7 mouse cellular contexts compared by ENCODE assay signal in genomic region chr5:137350205-137351057, GRCm38 (mm10). TPM values are rescaled to one million over a fixed set of nuclear protein-coding genes. Genes with fewer than 3 reads are reported as not detected.
A peak's percentile ranks its signal among the peaks of the same experiment; 100 is the strongest.
DNase-seq lines count a peak whose midpoint lies in the region; ATAC-seq and TF ChIP-seq lines count a peak whose summit lies in the region.

No protein-coding gene starts in this region.

- peak; percentile 59 for ATAC-seq in forebrain, embryonic 12.5 days (ENCODE audit: low FRiP score)
- ATAC-seq in limb, embryonic 15.5 days (ENCODE audit: insufficient number of reproducible peaks, low FRiP score, low TSS enrichment, low read depth) = peak; percentile 78
- ATAC-seq in stomach, embryonic 16.5 days (ENCODE audit: insufficient read depth, low FRiP score) = peak; percentile 52

- peak overlapping the region; percentile 88 for H3K9ac ChIP-seq in forebrain, embryonic 12.5 days
- peak overlapping the region; percentile 87 for H3K9ac ChIP-seq in limb, embryonic 15.5 days
- peak overlapping the region; percentile 96 for H3K9ac ChIP-seq in stomach, embryonic 16.5 days (ENCODE audit: low read length)

- H3K4me1 ChIP-seq in spleen, adult 2 months (ENCODE audit: control insufficient read depth, insufficient read depth, insufficient read length) = peaks cover under 1% of the 10 kb centered on the region
- H3K4me1 ChIP-seq in forebrain, embryonic 12.5 days = peaks cover 55% of the 10 kb centered on the region
- peaks cover 56% of the 10 kb centered on the region for H3K4me1 ChIP-seq in limb, embryonic 15.5 days
- H3K4me1 ChIP-seq in stomach, embryonic 16.5 days (ENCODE audit: control insufficient read depth, insufficient read depth, low read length) = peaks cover 35% of the 10 kb centered on the region

- peak overlapping the region; percentile 79 for H3K27ac ChIP-seq in spleen, adult 2 months (ENCODE audit: insufficient read depth, low read length)
- peak overlapping the region; percentile 86 for H3K27ac ChIP-seq in forebrain, embryonic 12.5 days
- peak overlapping the region; percentile 99 for H3K27ac ChIP-seq in limb, embryonic 15.5 days
- peak overlapping the region; percentile 98 for H3K27ac ChIP-seq in stomach, embryonic 16.5 days (ENCODE audit: low read length)

- no peak for DNase-seq in spleen, adult 2 months (ENCODE audit: low read depth in 1 of 2, low spot score in 2 of 2)
- DNase-seq in spleen, postnatal 14 days (ENCODE audit: low spot score in 2 of 2) = no peak
- no peak for DNase-seq in cerebellum, adult 11 months
- no peak for DNase-seq in cerebellum, adult 9-10 months

- WGBS in spleen, adult 2 months = 9% methylated on average over 46 of the region's 55 CpGs
- WGBS in forebrain, embryonic 12.5 days = 1% methylated on average over 55 of the region's 55 CpGs
- under 1% methylated on average over 55 of the region's 55 CpGs for WGBS in limb, embryonic 15.5 days
- WGBS in stomach, embryonic 16.5 days = under 1% methylated on average over 55 of the region's 55 CpGs

- H3K27me3 ChIP-seq in spleen, adult 2 months (ENCODE audit: control insufficient read depth, insufficient read depth, low read length) = peaks cover 9% of the 10 kb centered on the region
- peaks cover 6% of the 10 kb centered on the region; the same call in 1 of the 2 replicates for H3K27me3 ChIP-seq in forebrain, embryonic 12.5 days
- H3K27me3 ChIP-seq in limb, embryonic 15.5 days = no peaks in the 10 kb centered on the region
- no peaks in the 10 kb centered on the region for H3K27me3 ChIP-seq in stomach, embryonic 16.5 days (ENCODE audit: control insufficient read depth, insufficient read depth, low read length)

- no peak for TF ChIP-seq CTCF in spleen, adult 2 months (IDR thresholded peaks at IDR 0.05; ENCODE audit: extremely low read depth, insufficient read depth, insufficient read length, insufficient replicate concordance)

- H3K4me2 ChIP-seq in forebrain, embryonic 12.5 days = peak overlapping the region; percentile 73
- H3K4me2 ChIP-seq in limb, embryonic 15.5 days = peak overlapping the region; percentile 83
- H3K4me2 ChIP-seq in stomach, embryonic 16.5 days (ENCODE audit: low read depth, low read length) = peak overlapping the region; percentile 89

- H3K4me3 ChIP-seq in spleen, adult 2 months (ENCODE audit: extremely low read depth, insufficient read depth, insufficient read length) = peak overlapping the region; percentile 42
- H3K4me3 ChIP-seq in forebrain, embryonic 12.5 days (replicated peaks) = peak overlapping the region; percentile 69
- peak overlapping the region; percentile 86 for H3K4me3 ChIP-seq in limb, embryonic 15.5 days
- H3K4me3 ChIP-seq in stomach, embryonic 16.5 days (replicated peaks; ENCODE audit: low read length) = peak overlapping the region; percentile 93

- H3K9me3 ChIP-seq in forebrain, embryonic 12.5 days = no peaks in the 10 kb centered on the region
- H3K9me3 ChIP-seq in limb, embryonic 15.5 days = no peaks in the 10 kb centered on the region
- H3K9me3 ChIP-seq in stomach, embryonic 16.5 days (replicated peaks; ENCODE audit: control insufficient read depth, low read length) = no peaks in the 10 kb centered on the region

- no peaks in the 10 kb centered on the region for H3K36me3 ChIP-seq in spleen, adult 2 months (ENCODE audit: control insufficient read depth, insufficient read depth, low read length)
- H3K36me3 ChIP-seq in forebrain, embryonic 12.5 days (replicated peaks) = peaks cover 21% of the 10 kb centered on the region
- H3K36me3 ChIP-seq in limb, embryonic 15.5 days = peaks cover 18% of the 10 kb centered on the region
- H3K36me3 ChIP-seq in stomach, embryonic 16.5 days (ENCODE audit: control insufficient read depth, insufficient read depth, low read length) = peaks cover 10% of the 10 kb centered on the region

- TF ChIP-seq POLR2A in spleen, adult 2 months (IDR thresholded peaks at IDR 0.05; ENCODE audit: low read depth, low read length) = no peak

RNA-seq across cellular contexts. Expression of gene Ephb4, which starts 0.5 kb away (rescaled TPM):
- polyA plus RNA-seq in spleen, adult 2 months (2012; rRNA removed) = 13.5 and 14.8 TPM in 2 replicates
- 26.7 and 27.7 TPM in 2 replicates for polyA plus RNA-seq in forebrain, embryonic 12.5 days (2016; fragmentation: Nextera tagmentation; extraction: Ambion mirVana)
- 61.1 and 68.6 TPM in 2 replicates for polyA plus RNA-seq in limb, embryonic 15.5 days (2015; fragmentation: Nextera tagmentation; extraction: Ambion mirVana)
- 31.3 and 31.6 TPM in 2 replicates for polyA plus RNA-seq in stomach, embryonic 16.5 days (2015; fragmentation: Nextera tagmentation; extraction: Ambion mirVana)

RNA-seq across cellular contexts. Expression of gene Slc12a9, which starts 17.0 kb away (rescaled TPM):
- 25.8 and 29.7 TPM in 2 replicates for polyA plus RNA-seq in spleen, adult 2 months (2012; rRNA removed)
- polyA plus RNA-seq in forebrain, embryonic 12.5 days (2016; fragmentation: Nextera tagmentation; extraction: Ambion mirVana) = 17.3 and 17.4 TPM in 2 replicates
- 13.9 and 14.4 TPM in 2 replicates for polyA plus RNA-seq in limb, embryonic 15.5 days (2015; fragmentation: Nextera tagmentation; extraction: Ambion mirVana)
- polyA plus RNA-seq in stomach, embryonic 16.5 days (2015; fragmentation: Nextera tagmentation; extraction: Ambion mirVana) = 12.6 and 13.7 TPM in 2 replicates

RNA-seq across cellular contexts. Expression of gene Trip6, which starts 36.2 kb away (rescaled TPM):
- 19.8 and 20.6 TPM in 2 replicates for polyA plus RNA-seq in spleen, adult 2 months (2012; rRNA removed)
- 41.3 and 43.9 TPM in 2 replicates for polyA plus RNA-seq in forebrain, embryonic 12.5 days (2016; fragmentation: Nextera tagmentation; extraction: Ambion mirVana)
- polyA plus RNA-seq in limb, embryonic 15.5 days (2015; fragmentation: Nextera tagmentation; extraction: Ambion mirVana) = 109 and 110 TPM in 2 replicates
- polyA plus RNA-seq in stomach, embryonic 16.5 days (2015; fragmentation: Nextera tagmentation; extraction: Ambion mirVana) = 77.6 and 77.8 TPM in 2 replicates

RNA-seq across cellular contexts. Expression of gene Srrt, which starts 43.0 kb away (rescaled TPM):
- polyA plus RNA-seq in spleen, adult 2 months (2012; rRNA removed) = 172 and 175 TPM in 2 replicates
- polyA plus RNA-seq in forebrain, embryonic 12.5 days (2016; fragmentation: Nextera tagmentation; extraction: Ambion mirVana) = 184 and 198 TPM in 2 replicates
- 113 and 117 TPM in 2 replicates for polyA plus RNA-seq in limb, embryonic 15.5 days (2015; fragmentation: Nextera tagmentation; extraction: Ambion mirVana)
- polyA plus RNA-seq in stomach, embryonic 16.5 days (2015; fragmentation: Nextera tagmentation; extraction: Ambion mirVana) = 113 and 116 TPM in 2 replicates

RNA-seq across cellular contexts. Expression of gene Ufsp1, which starts 56.0 kb away (rescaled TPM):
- polyA plus RNA-seq in spleen, adult 2 months (2012; rRNA removed) = 10.3 and 11.1 TPM in 2 replicates
- polyA plus RNA-seq in forebrain, embryonic 12.5 days (2016; fragmentation: Nextera tagmentation; extraction: Ambion mirVana) = 6.0 and 7.2 TPM in 2 replicates
- 6.7 and 11.3 TPM in 2 replicates for polyA plus RNA-seq in limb, embryonic 15.5 days (2015; fragmentation: Nextera tagmentation; extraction: Ambion mirVana)
- 7.3 and 8.6 TPM in 2 replicates for polyA plus RNA-seq in stomach, embryonic 16.5 days (2015; fragmentation: Nextera tagmentation; extraction: Ambion mirVana)

Comparison
In these comparisons a context has a peak if more than half of its experiments do, and no peak if none do; other contexts are left out.
1. H3K4me3 ChIP-seq: peak in every context shown above with its lines; median percentile 93 in stomach, embryonic 16.5 days; 86 in limb, embryonic 15.5 days; 69 in forebrain, embryonic 12.5 days; 42 in spleen, adult 2 months.